Mouse (Mus musculus): ENCODE results near the gene Per2.

Per2 gene

DNA sequence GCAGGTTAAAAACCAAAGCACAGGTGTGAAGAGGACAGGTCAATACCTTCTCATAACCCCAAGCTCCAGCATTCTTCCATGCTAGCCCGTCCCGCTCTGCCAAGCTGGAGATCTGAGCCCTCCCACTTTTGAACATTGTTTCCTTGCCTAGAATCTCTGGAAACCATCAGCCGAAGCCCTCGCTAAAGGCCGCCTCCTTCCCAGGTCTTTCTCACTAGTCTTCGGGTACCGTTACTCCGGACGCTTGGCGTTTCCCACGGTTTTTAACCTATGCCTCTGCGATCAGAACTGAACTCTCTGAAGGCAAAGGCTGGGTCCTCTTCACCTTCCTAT lies 61.2 kb downstream of the Per2 start:
- peak; percentile 40 for DNase-seq (ENCODE audit: low read depth, low spot score)

GRCm38 (mm10) chr1:91390369-91390768 lies 68.8 kb downstream of the Per2 start:
- DNase-seq (ENCODE audit: low read depth, low spot score): no peak

- no peak for DNase-seq (ENCODE audit: low read depth, low spot score)
These were observed 78.0 kb downstream of the Per2 start for GRCm38 (mm10) chr1:91381091-91381471.

DNA sequence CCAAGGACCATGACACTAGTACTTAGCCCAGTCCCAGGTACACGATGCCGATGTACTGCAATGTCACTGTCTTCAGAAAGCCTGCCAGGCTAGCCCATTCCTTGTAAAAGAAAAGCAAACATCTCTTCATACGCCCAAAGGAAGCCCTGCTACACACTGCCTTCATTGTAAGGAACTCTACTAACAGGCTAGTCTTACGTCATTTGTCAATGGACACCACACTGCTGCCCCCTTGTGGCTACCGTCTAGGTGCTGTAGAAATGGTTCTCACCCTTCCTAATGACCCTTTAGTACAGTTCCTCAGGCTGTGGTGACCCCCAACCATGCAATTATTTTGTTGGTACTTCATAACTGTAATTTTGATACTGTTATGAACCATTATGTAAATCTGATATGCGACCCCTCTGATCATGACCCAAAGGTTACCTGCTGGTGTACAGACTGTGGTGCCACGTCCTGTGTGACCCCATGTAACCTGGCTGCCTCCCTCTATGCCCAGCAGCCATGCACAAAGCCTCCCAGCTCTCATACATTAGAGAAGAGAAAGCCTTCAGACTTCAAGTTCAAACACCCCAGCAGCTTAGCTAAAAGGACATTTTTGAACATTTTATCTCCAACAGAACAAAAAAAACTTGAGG lies 78.6 kb downstream of the Per2 start:
- DNase-seq (ENCODE audit: low read depth, low spot score): peak; percentile 93

DNA sequence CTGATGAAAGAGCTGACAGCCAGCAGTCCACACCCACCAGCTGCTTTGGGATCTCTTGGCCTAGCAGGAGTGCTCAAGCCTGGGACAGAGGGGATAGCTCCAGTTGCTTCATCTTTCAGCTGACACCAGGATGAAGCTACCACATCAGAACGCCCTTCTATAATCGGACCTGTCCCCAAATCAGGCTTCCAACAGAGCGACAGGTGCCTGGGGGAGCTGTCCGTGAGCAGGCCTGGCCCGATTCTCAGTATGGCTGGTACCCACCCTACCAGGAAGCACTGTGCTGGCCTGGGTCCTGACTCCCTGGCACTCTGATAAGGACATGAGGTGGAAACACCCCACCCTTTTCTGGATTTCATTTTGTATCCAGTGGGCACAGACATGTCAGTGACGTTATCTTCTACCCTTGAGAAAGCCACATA lies 85.7 kb downstream of the Per2 start:
- DNase-seq (ENCODE audit: low read depth, low spot score): no peak

DNA sequence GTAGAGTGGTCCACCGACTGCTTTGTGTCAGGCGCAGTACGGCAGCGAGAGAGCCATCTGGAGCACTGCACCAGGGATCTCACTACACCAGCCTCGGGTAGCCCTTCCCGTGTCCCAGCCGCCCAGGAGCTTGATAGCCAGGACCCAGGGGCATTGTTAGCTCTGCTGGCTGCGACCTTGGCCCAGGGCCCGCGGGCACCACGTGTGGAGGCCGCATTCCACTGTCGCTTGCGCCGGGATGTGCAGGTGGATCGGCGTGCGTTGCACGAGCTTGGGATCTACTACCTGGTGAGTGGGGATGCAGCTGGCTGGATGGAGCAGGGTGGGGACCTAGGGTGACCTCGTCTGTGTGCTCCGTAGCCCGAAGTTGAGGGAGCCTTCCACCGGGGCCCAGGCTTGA lies 89.1 kb downstream of the Per2 start:
- DNase-seq (ENCODE audit: low read depth, low spot score): no peak

DNA sequence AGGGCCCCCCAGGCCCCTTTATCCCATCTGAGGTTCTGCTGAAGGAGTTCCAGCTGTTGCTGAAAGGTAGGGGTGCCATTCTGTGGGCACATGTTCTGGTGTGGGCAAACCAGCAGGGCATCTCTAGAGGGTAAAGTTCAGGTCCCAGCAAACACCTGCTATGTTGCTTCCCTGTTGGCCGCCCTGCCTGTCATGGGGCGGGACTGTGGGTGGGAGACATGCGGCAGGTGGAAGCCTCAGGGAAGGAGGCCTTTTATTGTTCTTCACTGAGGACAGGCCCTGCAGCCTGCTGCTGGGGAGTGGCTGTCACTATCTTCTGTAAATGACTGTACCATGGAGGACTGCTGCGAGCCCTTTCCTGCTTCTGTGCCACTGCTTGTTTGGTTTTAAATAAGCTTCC lies 89.7 kb downstream of the Per2 start:
- no peak for DNase-seq (ENCODE audit: low read depth, low spot score)

GRCm38 (mm10) chr1:91367295-91367694 lies 91.8 kb downstream of the Per2 start:
- DNase-seq (ENCODE audit: low read depth, low spot score): no peak

- no peak for DNase-seq (ENCODE audit: low read depth, low spot score)
These were observed 92.7 kb downstream of the Per2 start, which contains the start of gene Erfe for GRCm38 (mm10) chr1:91366215-91367108. TSS of gene Erfe (plus strand) at chr1:91366430.
